Mouse (Mus musculus) hindbrain, postnatal 0 days (tissue): ENCODE results near the gene Kcnip1. TPM values are rescaled to one million over a fixed set of nuclear protein-coding genes. Genes with fewer than 3 reads are reported as not detected.

Experiments used
- ATAC-seq: fragments of 200-750 bp; cut with Nextera tagmentation; 2 replicates; pipeline ENCODE4 v1.8.0; 2017; ENCODE audit warnings: mild to moderate bottlenecking, moderate TSS enrichment, moderate library complexity
- DNase-seq: peaks from one replicate; pipeline ENCODE4 v3.0.0-alpha.2; 2015; ENCODE audit warnings: low spot score
- H3K27ac ChIP-seq: fragments of 300-500 bp; sonication (generic); 2 replicates; pipeline ENCODE4 v1.5.1; 2014; ENCODE audit warnings: mild to moderate bottlenecking
- H3K27me3 ChIP-seq: fragments of 300-500 bp; sonication (generic); 2 replicates; pipeline ENCODE4 v1.6.1; 2014; ENCODE audit warnings: low read length, mixed read lengths; ENCODE audit not compliant: insufficient read depth
- H3K36me3 ChIP-seq: fragments of 300-500 bp; sonication (generic); 2 replicates; pipeline ENCODE4 v1.6.1; 2014; ENCODE audit warnings: low read length, mixed read lengths; ENCODE audit not compliant: insufficient read depth
- H3K4me1 ChIP-seq: fragments of 300-500 bp; sonication (generic); 2 replicates; pipeline ENCODE4 v1.6.1; 2014; ENCODE audit warnings: antibody characterized with exemption, low read length, mixed read lengths; ENCODE audit not compliant: insufficient read depth
- H3K4me2 ChIP-seq: fragments of 300-500 bp; sonication (generic); 2 replicates; pipeline ENCODE4 v1.6.1; 2014; ENCODE audit warnings: low read depth, mild to moderate bottlenecking, low read length, moderate library complexity, mixed read lengths
- H3K4me3 ChIP-seq: fragments of 300-500 bp; sonication (generic); 2 replicates; pipeline ENCODE4 v1.5.1; 2014; ENCODE audit warnings: low read length
- H3K9ac ChIP-seq: fragments of 300-500 bp; sonication (generic); replicated peaks from 2 replicates; pipeline ENCODE4 v1.6.1; 2014; ENCODE audit warnings: mild to moderate bottlenecking, low read length, moderate library complexity, mixed read lengths
- H3K9me3 ChIP-seq: fragments of 300-500 bp; sonication (generic); 2 replicates; pipeline ENCODE4 v1.6.1; 2016; ENCODE audit warnings: low read length, mixed read lengths
- CTCF ChIP-seq: IDR thresholded peaks from 2 replicates; pipeline ENCODE4 v1.5.1; 2016; ENCODE audit warnings: antibody characterized with exemption, control low read depth, low read depth
- WGBS: fragments of 180-500 bp; shearing (Covaris S2); extraction: QIAGEN DNeasy Blood & Tissue Kit; methylation state at CpG from one replicate; pipeline ENCODE4 v1.1.7; 2014; 5-methylcytosine and 5-hydroxymethylcytosine counted together
- polyA plus RNA-seq: library from polyadenylated mRNA; unstranded; fragments of >200 nt; fragmentation: Nextera tagmentation; extraction: Ambion mirVana; gene quantifications from 2 replicates; pipeline ENCODE4 v1.2.1, GENCODE M21; 2015
- total RNA-seq: library from RNA; depleted of rRNA; stranded (reverse); fragments of >200 nt; gene quantifications from 2 replicates; pipeline ENCODE4 v1.2.3, GENCODE M21; 2014

Kcnip1 gene
- total and polyA plus RNA-seq, 2 experiments from 2014 or later: 66.8 to 132 TPM

DNA sequence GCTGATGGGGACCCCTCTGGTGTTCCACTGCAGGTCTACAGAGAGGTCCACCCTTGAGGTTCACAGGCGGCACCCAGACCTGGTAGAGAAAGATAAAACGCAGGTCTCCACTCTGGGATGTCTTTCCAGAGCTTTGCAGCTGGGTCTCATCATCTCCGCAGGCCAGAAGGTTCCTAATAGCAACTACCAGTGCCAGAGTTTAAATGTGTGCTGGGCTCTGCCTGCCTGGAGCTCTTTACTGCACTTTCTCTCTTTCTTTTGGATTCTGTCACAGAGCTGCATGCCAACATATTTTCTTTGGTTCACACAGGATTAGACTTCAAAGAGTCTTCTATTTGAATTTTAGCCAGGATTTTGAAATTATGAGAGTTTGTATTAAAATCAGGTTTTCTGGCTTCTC lies 23.8 kb downstream of the Kcnip1 start:
- ATAC-seq (no peak), DNase-seq (no peak)
- H3K27me3 ChIP-seq: no peaks in the 10 kb centered on the region
- 73% methylated on average over 3 of the region's 3 CpGs for WGBS
- H3K4me2 ChIP-seq: no peak overlapping the region
- H3K9me3 ChIP-seq: no peaks in the 10 kb centered on the region
- TF ChIP-seq CTCF: no peak
- no peak overlapping the region for H3K27ac ChIP-seq
- no peak overlapping the region for H3K4me3 ChIP-seq
- no peaks in the 10 kb centered on the region for H3K4me1 ChIP-seq
- H3K36me3 ChIP-seq: no peaks in the 10 kb centered on the region
- H3K9ac ChIP-seq: no peak overlapping the region

DNA sequence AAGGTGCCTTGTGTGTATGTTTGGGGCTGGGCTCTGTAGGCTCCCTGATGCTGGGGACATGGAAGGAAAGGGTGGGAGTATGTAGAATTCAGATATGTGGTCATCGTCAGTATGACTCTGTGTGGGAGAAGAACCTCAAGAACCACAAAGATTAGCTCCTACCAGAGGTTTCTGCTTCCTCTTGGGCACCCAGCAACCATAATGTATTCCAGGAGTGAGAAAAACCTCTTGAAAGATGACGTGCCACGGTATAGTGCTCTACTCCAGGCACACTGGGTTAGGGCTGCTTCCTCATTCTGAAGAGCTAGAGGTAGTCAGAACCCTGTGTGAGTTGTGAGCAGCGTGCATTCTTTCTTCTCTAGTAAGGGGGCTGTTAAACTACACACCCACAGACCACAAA lies 25.2 kb downstream of the Kcnip1 start:
- DNase-seq (no peak), ATAC-seq (no peak)
- WGBS: 80% methylated on average over 4 of the region's 4 CpGs
- TF ChIP-seq CTCF: no peak
- no peaks in the 10 kb centered on the region for H3K27me3 ChIP-seq
- H3K4me3 ChIP-seq: no peak overlapping the region
- no peaks in the 10 kb centered on the region for H3K4me1 ChIP-seq
- H3K9ac ChIP-seq: no peak overlapping the region
- H3K36me3 ChIP-seq: no peaks in the 10 kb centered on the region
- H3K9me3 ChIP-seq: no peaks in the 10 kb centered on the region
- no peak overlapping the region for H3K27ac ChIP-seq
- H3K4me2 ChIP-seq: no peak overlapping the region

GRCm38 (mm10) chr11:33965380-33965779 lies 27.6 kb downstream of the Kcnip1 start:
- H3K9ac ChIP-seq: no peak overlapping the region
- ATAC-seq: no peak
- no peak for DNase-seq
- TF ChIP-seq CTCF: no peak
- H3K27ac ChIP-seq: no peak overlapping the region
- no peaks in the 10 kb centered on the region for H3K36me3 ChIP-seq
- H3K4me3 ChIP-seq: no peak overlapping the region
- no peak overlapping the region for H3K4me2 ChIP-seq
- no peaks in the 10 kb centered on the region for H3K27me3 ChIP-seq
- 64% methylated on average over 2 of the region's 2 CpGs for WGBS
- H3K9me3 ChIP-seq: no peaks in the 10 kb centered on the region
- H3K4me1 ChIP-seq: no peaks in the 10 kb centered on the region

GRCm38 (mm10) chr11:33962688-33963407 lies 30.1 kb downstream of the Kcnip1 start, which contains the start of gene Kcnmb1:
Kcnmb1 (plus strand) TSS chr11:33963013.
- Histone ChIP-seq H3K4me3 (no peak within 1 kb of the TSS), H3K27ac (no peak within 1 kb of the TSS), H3K9ac (no peak within 1 kb of the TSS), H3K27me3 (no peaks in the 10 kb centered on the region), H3K4me2 (no peak within 1 kb of the TSS), H3K36me3 (no peaks in the 10 kb centered on the region), H3K9me3 (no peaks in the 10 kb centered on the region), H3K4me1 (no peaks in the 10 kb centered on the region)
- no peak for TF ChIP-seq CTCF
- WGBS: 48% methylated on average over 6 of the region's 6 CpGs
- ATAC-seq (0 out of 2 replicates have a peak, but pooled peaks have one; percentile 32), DNase-seq (no peak)

DNA sequence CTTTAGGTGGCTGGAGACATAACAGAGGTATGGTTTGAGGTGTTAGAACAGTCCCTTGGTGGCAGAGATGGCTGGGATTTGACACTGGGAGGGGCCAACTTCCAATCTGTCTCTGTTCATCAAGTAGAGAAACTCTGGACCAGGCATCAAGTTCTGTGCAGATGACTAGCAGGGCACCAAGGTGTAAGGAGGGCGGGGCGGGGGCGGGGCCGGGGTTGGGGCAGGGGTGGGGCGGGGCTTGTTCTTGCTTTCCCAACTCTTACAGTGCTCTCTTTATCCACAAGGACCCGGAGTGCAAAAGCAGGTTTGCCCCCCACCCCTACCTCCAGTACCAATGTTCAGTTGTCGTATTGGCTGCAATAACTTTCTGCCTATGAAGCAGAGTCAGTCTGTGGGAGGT lies 30.8 kb downstream of the Kcnip1 start:
- H3K9me3 ChIP-seq: no peaks in the 10 kb centered on the region
- H3K4me1 ChIP-seq: no peaks in the 10 kb centered on the region
- no peak overlapping the region for H3K4me3 ChIP-seq
- DNase-seq: no peak
- H3K27ac ChIP-seq: no peak overlapping the region
- no peaks in the 10 kb centered on the region for H3K36me3 ChIP-seq
- H3K9ac ChIP-seq: no peak overlapping the region
- no peak overlapping the region for H3K4me2 ChIP-seq
- no peak for TF ChIP-seq CTCF
- no peaks in the 10 kb centered on the region for H3K27me3 ChIP-seq
- no peak for ATAC-seq
- 52% methylated on average over 7 of the region's 7 CpGs for WGBS

GRCm38 (mm10) chr11:33958713-33959112 lies 34.2 kb downstream of the Kcnip1 start:
- no peak overlapping the region for H3K4me3 ChIP-seq
- no peaks in the 10 kb centered on the region for H3K4me1 ChIP-seq
- WGBS: 81% methylated on average over 8 of the region's 8 CpGs
- H3K9ac ChIP-seq: no peak overlapping the region
- TF ChIP-seq CTCF: peak; percentile 43
- no peaks in the 10 kb centered on the region for H3K36me3 ChIP-seq
- H3K4me2 ChIP-seq: no peak overlapping the region
- H3K9me3 ChIP-seq: no peaks in the 10 kb centered on the region
- H3K27ac ChIP-seq: no peak overlapping the region
- DNase-seq: peak; percentile 39
- no peaks in the 10 kb centered on the region for H3K27me3 ChIP-seq
- ATAC-seq: no peak

GRCm38 (mm10) chr11:33957595-33957994 lies 35.4 kb downstream of the Kcnip1 start:
- H3K27ac ChIP-seq: no peak overlapping the region
- no peak for ATAC-seq
- 68% methylated on average over 6 of the region's 6 CpGs for WGBS

More at GRCm38 (mm10) chr11:33957595-33957994, 35.4 kb downstream of the Kcnip1 start:
- no peak overlapping the region for H3K9ac ChIP-seq
- H3K4me3 ChIP-seq: no peak overlapping the region
- H3K36me3 ChIP-seq: no peaks in the 10 kb centered on the region
- no peaks in the 10 kb centered on the region for H3K4me1 ChIP-seq
- H3K27me3 ChIP-seq: no peaks in the 10 kb centered on the region
- H3K9me3 ChIP-seq: no peaks in the 10 kb centered on the region
- no peak for TF ChIP-seq CTCF
- peak; percentile 9 for DNase-seq
- no peak overlapping the region for H3K4me2 ChIP-seq
